Mouse (Mus musculus) bone marrow macrophage, adult 2 months (primary cell): Measurements from ENCODE around the gene Tefm. TPM values are rescaled to one million over a fixed set of nuclear protein-coding genes. Genes with fewer than 3 reads are reported as not detected.
"Not testable (repeated sequence)": the region's sequence is repeated elsewhere in the genome, so short reads cannot be mapped to it uniquely, and the experiment has no call there.

Source experiments
- H3K27ac ChIP-seq: 2 replicates; pipeline ENCODE4 v1.5.1; 2012; ENCODE audit warnings: low read depth, low read length; ENCODE audit not compliant: insufficient read depth
- H3K4me1 ChIP-seq: 2 replicates; pipeline ENCODE4 v1.6.1; 2012; ENCODE audit warnings: low read length; ENCODE audit not compliant: control insufficient read depth, insufficient read depth
- H3K4me3 ChIP-seq: 2 replicates; pipeline ENCODE4 v1.5.1; 2012; ENCODE audit warnings: mild to moderate bottlenecking, low read length, moderate library complexity; ENCODE audit not compliant: insufficient read depth
- CTCF ChIP-seq: IDR thresholded peaks from 2 replicates; pipeline ENCODE4 v1.5.1; 2012; ENCODE audit warnings: low read depth, mild to moderate bottlenecking, low read length, moderate library complexity
- POLR2A ChIP-seq: IDR thresholded peaks from 2 replicates; pipeline ENCODE4 v1.6.1; 2012; ENCODE audit warnings: mild to moderate bottlenecking, low read depth, low read length, borderline replicate concordance
- polyA plus RNA-seq: library from polyadenylated mRNA; stranded (reverse); fragments of >200 nt; gene quantifications from 2 replicates; pipeline ENCODE4 v1.2.4, GENCODE M21; 2012; ENCODE audit not compliant: missing spikeins, insufficient read depth, insufficient read length

The Tefm gene
- 7.7 and 12.4 TPM in 2 replicates for polyA plus RNA-seq

DNA sequence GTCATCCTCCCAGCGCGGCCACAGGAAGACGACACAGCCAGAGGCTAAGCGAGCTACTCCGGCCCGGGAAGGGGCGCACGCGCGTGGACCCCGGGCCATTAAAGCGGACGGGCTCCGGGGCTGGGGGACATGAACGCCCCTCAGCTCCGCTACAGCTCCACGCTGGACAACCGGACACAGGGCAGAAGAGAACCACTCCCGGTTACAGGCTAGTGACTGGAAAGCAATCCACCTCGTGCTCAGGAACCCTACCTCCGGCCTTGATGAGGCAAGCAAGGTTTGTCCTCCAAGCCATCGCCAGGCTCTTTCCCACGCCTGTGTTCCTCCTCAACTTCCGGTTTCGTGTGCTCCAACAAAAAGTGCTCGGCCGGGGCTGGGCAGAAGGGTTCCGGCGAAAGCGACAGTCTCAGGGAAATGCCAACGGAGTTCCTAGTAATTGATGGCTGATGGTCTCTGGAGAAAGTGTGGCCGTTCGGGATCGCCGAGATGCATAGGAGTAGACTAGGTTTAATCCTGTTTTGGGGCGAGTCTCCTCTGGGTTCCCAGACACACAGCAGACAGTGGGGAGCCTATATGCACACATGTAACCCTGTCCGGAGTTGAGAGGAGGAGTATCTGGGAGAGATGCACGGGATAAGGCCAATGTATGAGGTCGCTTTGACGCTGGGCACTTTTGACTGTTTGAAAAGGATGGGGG is at the start of gene Tefm:
Tefm (minus strand) TSS at position 351 of the 697 bp plus-strand sequence.
- H3K4me1 ChIP-seq: peaks cover 25% of the 10 kb centered on the region
- TF ChIP-seq POLR2A (no peak), CTCF (no peak)
- H3K27ac ChIP-seq: peak within 1 kb of the TSS; percentile 74

DNA sequence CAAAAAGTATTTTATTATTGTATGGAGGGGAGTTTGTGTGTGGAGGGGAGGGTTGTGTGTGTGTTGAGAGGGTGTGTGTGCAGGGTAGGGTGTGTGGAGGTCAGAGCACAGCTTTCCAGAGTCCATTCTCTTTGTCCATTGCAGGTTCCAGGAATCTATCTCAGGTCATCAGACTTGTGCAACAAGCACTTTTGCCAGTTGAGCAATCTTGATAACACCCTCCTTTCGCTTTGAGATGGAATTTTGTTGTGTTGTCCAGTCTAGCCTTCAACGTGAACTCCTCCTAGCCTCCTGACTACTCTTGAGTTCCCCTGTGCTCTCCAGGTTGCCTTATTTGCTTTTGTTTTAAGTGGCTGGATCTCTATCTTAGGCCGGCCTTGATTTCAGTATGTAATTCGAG is 48.3 kb upstream of the Tefm start:
- Histone ChIP-seq H3K4me3 (no peak overlapping the region), H3K27ac (no peak overlapping the region), H3K4me1 (peaks cover 6% of the 10 kb centered on the region)
- TF ChIP-seq POLR2A: no peak
- no peak for TF ChIP-seq CTCF

More for the DNA sequence above, at the start of gene Tefm:
- peak within 1 kb of the TSS; percentile 92 for H3K4me3 ChIP-seq

DNA sequence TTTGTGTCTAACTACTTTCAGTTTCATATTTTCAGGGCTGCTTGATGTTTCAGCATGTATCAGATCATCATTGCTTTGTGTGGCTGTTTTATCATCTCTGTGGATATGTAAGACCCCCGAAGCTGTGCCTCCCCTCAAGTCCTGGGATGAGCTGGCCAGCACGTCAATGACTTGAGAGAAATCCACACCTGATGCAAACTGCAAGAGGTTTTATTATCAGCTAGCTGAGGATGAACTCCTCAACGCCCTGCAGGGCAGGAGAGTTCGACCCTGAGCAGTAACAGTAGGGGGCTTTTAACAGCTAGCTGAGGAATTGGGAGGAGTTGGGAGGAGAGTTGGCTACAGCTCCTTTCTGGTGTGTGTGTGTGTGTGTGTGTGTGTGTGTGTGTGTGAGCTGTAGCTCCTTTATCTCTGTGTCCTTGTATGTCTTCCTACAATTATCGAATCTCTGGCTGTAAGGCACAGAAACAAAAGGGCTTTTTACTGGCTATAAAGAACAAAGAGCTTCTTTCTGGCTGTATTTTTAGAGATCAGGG is 43.5 kb upstream of the Tefm start:
- H3K27ac ChIP-seq: not testable (repeated sequence)
- H3K4me3 ChIP-seq: peak overlapping the region; percentile 36; the same call in 1 of the 2 replicates
- peaks cover 16% of the 10 kb centered on the region for H3K4me1 ChIP-seq

DNA sequence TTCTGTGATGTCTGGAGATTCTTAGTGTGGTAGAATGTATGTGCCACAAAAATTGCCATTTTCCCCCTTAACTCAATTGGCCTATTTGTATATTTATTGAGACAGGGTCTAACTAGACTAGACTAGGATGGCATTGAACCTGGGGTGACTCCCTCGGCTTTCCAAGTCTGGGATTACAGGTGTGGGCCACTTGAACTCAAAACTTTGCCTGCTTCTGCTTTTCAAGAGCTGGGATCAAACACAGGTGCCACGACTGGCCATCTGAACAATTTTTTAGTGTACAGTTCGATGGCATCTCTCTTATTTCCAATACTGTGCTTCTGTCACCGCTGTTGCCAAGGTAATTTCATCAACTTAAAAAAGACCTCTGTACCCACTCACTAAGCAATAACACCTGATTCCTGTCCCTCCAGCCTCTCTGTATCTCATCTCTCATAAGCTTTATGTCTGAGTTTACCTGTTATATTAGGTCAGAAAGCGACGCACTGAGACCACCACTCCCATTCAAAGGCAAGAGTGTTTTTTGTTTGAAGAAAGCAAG is 42.6 kb upstream of the Tefm start:
- Histone ChIP-seq H3K4me3 (peak overlapping the region; percentile 100), H3K4me1 (peaks cover 16% of the 10 kb centered on the region), H3K27ac (peak overlapping the region; percentile 30; the same call in 1 of the 2 replicates)
- TF ChIP-seq CTCF: no peak
- TF ChIP-seq POLR2A: no peak

DNA sequence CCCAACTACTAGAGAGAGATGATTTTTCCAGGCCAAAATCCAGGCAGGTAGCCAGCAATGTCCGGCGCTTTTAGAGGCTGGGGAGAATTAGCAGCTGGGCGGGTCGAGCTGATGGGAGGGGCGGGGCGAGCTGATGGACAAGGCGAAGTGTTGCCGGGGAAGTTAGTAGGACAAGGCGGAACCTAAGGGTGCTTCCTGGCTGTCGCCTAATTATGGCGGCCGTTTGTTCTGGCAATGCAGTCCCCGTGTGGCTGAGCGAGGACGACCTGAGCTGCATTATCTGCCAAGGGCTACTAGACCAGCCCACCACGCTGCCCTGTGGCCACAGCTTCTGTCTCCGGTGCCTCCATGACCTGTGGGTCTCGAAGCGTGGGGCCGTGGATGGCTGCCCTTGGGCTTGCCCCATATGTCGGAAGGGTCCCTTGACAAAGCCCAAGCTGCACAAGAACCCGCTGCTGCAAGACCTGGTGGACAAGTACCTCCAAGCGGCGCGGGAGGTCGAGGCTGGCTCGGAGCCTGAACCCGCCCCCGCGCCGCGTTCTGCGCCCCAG is 41.8 kb upstream of the Tefm start, which contains the start of gene Rnf135:
Rnf135 (plus strand) TSS at position 147 of the 551 bp plus-strand sequence.
- peak within 1 kb of the TSS; percentile 100 for H3K4me3 ChIP-seq
- TF ChIP-seq POLR2A (peak; percentile 43; the same call in 1 of the 2 replicates), CTCF (no peak)
- peaks cover 19% of the 10 kb centered on the region for H3K4me1 ChIP-seq
- peak within 1 kb of the TSS; percentile 87 for H3K27ac ChIP-seq

DNA sequence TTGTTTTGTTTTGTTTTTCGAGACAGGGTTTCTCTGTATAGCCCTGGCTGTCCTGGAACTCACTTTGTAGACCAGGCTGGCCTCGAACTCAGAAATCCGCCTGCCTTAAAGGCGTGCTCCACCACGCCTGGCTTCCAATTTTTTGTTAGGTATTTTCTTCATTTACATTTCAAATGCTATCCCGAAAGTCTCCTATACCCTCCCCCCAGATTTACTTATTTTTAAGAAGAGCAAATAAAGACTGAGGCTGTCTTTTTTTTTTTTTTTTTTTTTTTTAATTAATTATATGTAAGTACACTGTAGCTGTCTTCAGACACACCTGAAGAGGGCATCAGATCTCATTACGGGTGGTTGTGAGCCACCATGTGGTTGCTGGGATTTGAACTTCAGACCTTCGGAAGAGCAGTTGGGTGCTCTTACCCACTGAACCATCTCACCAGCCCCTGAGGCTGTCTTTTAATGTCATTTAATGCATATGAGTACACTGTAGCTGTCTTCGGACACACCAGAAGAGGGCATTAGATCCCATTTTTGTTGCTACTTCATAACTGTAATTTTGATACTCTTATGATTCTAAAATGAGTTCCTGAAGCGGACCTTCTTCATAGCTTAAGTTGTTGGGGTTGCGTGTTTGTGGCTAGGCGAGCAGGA is 41.2 kb upstream of the Tefm start:
- H3K4me1 ChIP-seq: peaks cover 25% of the 10 kb centered on the region
- H3K27ac ChIP-seq: peak overlapping the region; percentile 69
- peak overlapping the region; percentile 43 for H3K4me3 ChIP-seq

DNA sequence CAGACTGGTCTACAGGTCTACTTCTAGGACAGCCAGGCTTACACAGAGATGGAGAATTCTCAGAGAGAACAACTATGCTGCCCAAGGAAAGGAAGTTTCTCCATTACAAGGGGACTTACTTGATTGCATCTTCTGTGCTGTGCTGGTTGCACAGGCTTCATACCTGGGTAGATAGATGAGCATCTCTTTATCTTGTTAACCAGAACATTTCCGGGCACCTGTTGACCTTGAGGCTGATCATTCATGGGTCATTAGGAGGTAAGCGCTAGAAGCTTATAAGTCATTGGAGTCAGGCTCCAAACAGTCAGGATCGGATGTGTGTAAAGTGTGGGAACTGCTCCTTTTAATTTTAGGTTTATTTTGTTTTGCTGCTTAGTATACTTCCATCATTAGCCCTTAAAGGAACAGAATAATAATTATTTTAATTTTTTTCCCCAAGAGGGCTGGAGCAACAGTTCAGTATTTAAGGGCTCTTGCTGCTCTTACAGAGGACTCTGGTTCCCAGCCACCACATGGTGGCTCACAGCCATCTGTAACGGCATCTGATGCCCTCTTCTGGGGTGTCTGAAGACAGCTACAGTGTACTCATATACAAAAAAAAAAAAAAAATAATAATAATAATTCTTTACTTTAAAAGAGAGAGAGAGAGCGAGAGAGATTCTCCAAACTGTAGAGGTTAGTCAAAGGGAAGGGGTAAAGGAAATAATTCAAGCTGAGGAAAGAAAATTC is 39.2 kb upstream of the Tefm start:
- Histone ChIP-seq H3K27ac (no peak overlapping the region), H3K4me1 (peaks cover 39% of the 10 kb centered on the region), H3K4me3 (no peak overlapping the region)
- TF ChIP-seq POLR2A (no peak), CTCF (peak; percentile 27; the same call in 1 of the 2 replicates)

DNA sequence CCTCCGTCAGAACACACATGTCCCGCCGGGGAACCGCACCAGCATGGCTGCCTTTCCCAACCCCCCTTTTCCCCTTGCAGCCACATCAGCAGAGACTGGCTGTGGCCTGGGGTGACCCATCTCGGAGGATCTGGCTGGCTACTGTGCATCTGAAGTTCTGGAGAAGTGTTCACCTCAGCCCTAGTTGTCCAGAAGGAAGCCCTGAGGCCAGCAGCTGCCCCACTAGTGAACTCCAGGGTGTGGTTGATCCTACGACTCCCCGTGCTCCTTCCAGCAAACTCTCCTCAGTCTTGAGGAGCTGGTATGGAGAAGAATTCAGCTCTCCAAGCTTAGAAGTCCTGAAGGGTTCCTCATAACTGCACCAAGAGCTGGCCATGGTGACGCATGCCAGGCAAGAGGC is 36.3 kb upstream of the Tefm start:
- Histone ChIP-seq H3K4me3 (no peak overlapping the region), H3K4me1 (peaks cover 59% of the 10 kb centered on the region), H3K27ac (peak overlapping the region; percentile 100)
- TF ChIP-seq POLR2A (no peak), CTCF (no peak)
